Mouse (Mus musculus) bone marrow macrophage, adult 2 months (primary cell): ENCODE results near the gene Trip6.

Experiments used
- CTCF ChIP-seq: IDR thresholded peaks from 2 replicates; pipeline ENCODE4 v1.5.1; 2012; ENCODE audit warnings: low read depth, mild to moderate bottlenecking, low read length, moderate library complexity
- POLR2A ChIP-seq: IDR thresholded peaks from 2 replicates; pipeline ENCODE4 v1.6.1; 2012; ENCODE audit warnings: mild to moderate bottlenecking, low read depth, low read length, borderline replicate concordance

- TF ChIP-seq CTCF = no peak
- TF ChIP-seq POLR2A = no peak
Observed at GRCm38 (mm10) chr5:137343412-137343811, 29.2 kb upstream of the Trip6 start.
